Mouse (Mus musculus) brain, embryonic 14.5 days (tissue): Measurements from ENCODE around the gene Grip1.

Experiments
- CTCF ChIP-seq: fragments of 200-500 bp; IDR thresholded peaks from 2 replicates; pipeline ENCODE4 v1.5.1; 2012; ENCODE audit warnings: inconsistent platforms, mild to moderate bottlenecking, moderate library complexity, borderline replicate concordance; ENCODE audit not compliant: insufficient read depth, insufficient read length; ENCODE audit errors: extremely low read depth
- POLR2A ChIP-seq: fragments of 200-500 bp; IDR thresholded peaks from 2 replicates; pipeline ENCODE4 v1.6.1; 2012; ENCODE audit warnings: mild to moderate bottlenecking, inconsistent platforms, borderline replicate concordance; ENCODE audit not compliant: poor library complexity, insufficient read depth, insufficient read length, severe bottlenecking; ENCODE audit errors: extremely low read depth

DNA sequence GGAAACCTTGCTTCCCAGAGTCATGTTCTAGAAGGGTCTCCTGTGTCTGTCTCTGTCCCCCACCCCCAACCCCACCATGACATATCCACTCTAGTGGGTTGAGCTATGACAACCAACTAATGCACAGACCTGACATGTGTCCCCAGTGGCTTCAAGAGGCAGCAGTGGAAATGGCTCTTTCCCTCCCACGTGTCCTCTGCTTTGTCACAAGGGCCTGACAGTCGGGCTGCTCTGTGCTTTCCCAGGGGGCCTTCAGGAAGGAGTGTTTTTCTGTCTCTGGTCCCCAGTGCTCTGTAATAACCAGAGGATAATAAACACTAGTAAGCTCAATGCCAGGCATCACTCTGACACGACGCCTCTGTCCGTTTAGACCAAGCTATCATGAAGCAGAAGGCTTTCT is 271.7 kb downstream of the Grip1 start:
- no peak for TF ChIP-seq POLR2A
- TF ChIP-seq CTCF, result no peak
